Mouse (Mus musculus): ENCODE measurements around the gene Eef2. TPM values are rescaled to one million over a fixed set of nuclear protein-coding genes. Genes with fewer than 3 reads are reported as not detected.
A peak's percentile ranks its signal among the peaks of the same experiment; 100 is the strongest.

Gene Eef2
- polyA plus RNA-seq, 2 experiments: 233 to 570 TPM

- Histone ChIP-seq H3K4me2 (ENCODE audit: low read depth) (peak overlapping the region; percentile 91), H3K27me3 (ENCODE audit: control insufficient read depth, insufficient read depth, low read length) (no peaks in the 10 kb centered on the region), H3K4me1 (replicated peaks; ENCODE audit: control insufficient read depth in 2 of 2, insufficient read depth in 2 of 2, low read length in 1 of 2) (peaks cover 33 to 35% of the 10 kb centered on the region in 2 experiments), H3K9ac (replicated peaks) (peak overlapping the region; percentile 87; the same call in 1 of the 2 replicates), H3K27ac (no peak overlapping the region), H3K36me3 (replicated peaks; ENCODE audit: control insufficient read depth, insufficient read depth, low read depth) (peaks cover 26% of the 10 kb centered on the region), H3K4me3 (ENCODE audit: insufficient read depth in 1 of 2, low read depth in 2 of 2, low read length in 2 of 2) (peak overlapping the region; percentile 65 to 87), H3K9me3 (ENCODE audit: control insufficient read depth, low read length) (no peaks in the 10 kb centered on the region)
- TF ChIP-seq CTCF (IDR thresholded peaks at IDR 0.05; ENCODE audit: low read depth) (no peak), EP300 (IDR thresholded peaks at IDR 0.05; ENCODE audit: low read depth) (no peak)
- no peak for DNase-seq (ENCODE audit: low read depth in 3 of 3, low spot score in 3 of 3)
- no peak for ATAC-seq (ENCODE audit: insufficient read depth)
- 55% methylated on average over 4 of the region's 4 CpGs for WGBS (ENCODE audit: insufficient replicate concordance)
Observed at GRCm38 (mm10) chr10:81139529-81139846, 36.9 kb upstream of the Eef2 start.

- Histone ChIP-seq H3K4me1 (replicated peaks; ENCODE audit: control insufficient read depth in 2 of 2, insufficient read depth in 2 of 2, low read length in 1 of 2) (peaks cover 32% of the 10 kb centered on the region in 2 experiments), H3K27me3 (ENCODE audit: control insufficient read depth, insufficient read depth, low read length) (no peaks in the 10 kb centered on the region), H3K27ac (peak overlapping the region; percentile 16; the same call in 1 of the 2 replicates), H3K9me3 (ENCODE audit: control insufficient read depth, low read length) (no peaks in the 10 kb centered on the region), H3K36me3 (replicated peaks; ENCODE audit: control insufficient read depth, insufficient read depth, low read depth) (peaks cover 31% of the 10 kb centered on the region), H3K9ac (replicated peaks) (peak overlapping the region; percentile 5; the same call in 1 of the 2 replicates), H3K4me2 (ENCODE audit: low read depth) (peak overlapping the region; percentile 91), H3K4me3 (ENCODE audit: insufficient read depth in 1 of 2, low read depth in 2 of 2, low read length in 2 of 2) (peak overlapping the region; percentile 65 to 87)
- ATAC-seq (ENCODE audit: insufficient read depth) (no peak), DNase-seq (ENCODE audit: low read depth in 3 of 3, low spot score in 3 of 3) (no peak)
- 32% methylated on average over 8 of the region's 8 CpGs for WGBS (ENCODE audit: insufficient replicate concordance)
- TF ChIP-seq CTCF (IDR thresholded peaks at IDR 0.05; ENCODE audit: low read depth) (no peak), EP300 (IDR thresholded peaks at IDR 0.05; ENCODE audit: low read depth) (no peak)
Observed at GRCm38 (mm10) chr10:81140005-81140404, 36.4 kb upstream of the Eef2 start.

DNA sequence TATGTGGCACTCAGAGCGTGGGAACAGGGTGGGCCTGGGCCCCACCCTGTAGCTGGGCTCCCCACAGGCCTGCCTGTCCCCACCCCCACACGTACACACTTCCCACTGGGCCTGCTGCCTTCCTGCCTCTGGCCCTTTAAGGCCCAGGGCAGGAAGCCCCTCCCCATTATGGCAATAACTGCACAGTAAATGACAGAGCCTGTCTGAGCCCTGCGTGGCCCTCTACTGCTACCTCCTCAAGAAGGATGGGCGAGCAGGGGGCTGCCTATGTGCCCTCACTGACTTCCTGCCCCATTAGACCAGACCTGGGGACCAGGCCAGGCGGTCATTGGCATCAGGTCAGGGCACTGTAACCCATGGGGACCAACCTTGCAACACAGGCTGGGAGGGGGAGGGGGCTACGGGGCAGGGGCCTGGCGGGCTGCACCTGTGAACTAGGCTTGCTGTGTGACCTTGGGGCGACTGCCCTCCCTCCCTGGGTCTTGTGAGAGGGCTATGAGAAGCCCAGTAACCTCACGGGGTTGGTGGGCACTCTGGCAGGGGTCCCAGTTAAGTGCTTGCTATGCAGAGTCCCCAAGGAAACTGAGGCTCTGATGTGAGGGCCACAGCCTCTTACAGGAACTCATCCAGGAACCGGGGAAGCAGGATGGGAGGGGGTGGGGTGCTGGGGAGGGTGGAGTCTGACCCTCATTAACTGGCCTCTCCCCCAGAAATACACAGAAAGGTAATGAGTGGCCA, 35.5 kb upstream of the Eef2 start:
- Histone ChIP-seq H3K27me3 (ENCODE audit: control insufficient read depth, insufficient read depth, low read length) (no peaks in the 10 kb centered on the region), H3K27ac (0 out of 2 replicates have a peak overlapping the region, but pooled peaks have one; percentile 6), H3K4me2 (ENCODE audit: low read depth) (peak overlapping the region; percentile 91), H3K36me3 (replicated peaks; ENCODE audit: control insufficient read depth, insufficient read depth, low read depth) (peaks cover 40% of the 10 kb centered on the region), H3K4me3 (ENCODE audit: insufficient read depth in 1 of 2, low read depth in 2 of 2, low read length in 2 of 2) (peak overlapping the region; percentile 65 to 87; a peak in 3 of 4 replicates), H3K9me3 (ENCODE audit: control insufficient read depth, low read length) (no peaks in the 10 kb centered on the region), H3K4me1 (replicated peaks; ENCODE audit: control insufficient read depth in 2 of 2, insufficient read depth in 2 of 2, low read length in 1 of 2) (peaks cover 32% of the 10 kb centered on the region in 2 experiments), H3K9ac (replicated peaks) (peak overlapping the region; percentile 27)
- WGBS (ENCODE audit: insufficient replicate concordance): 39% methylated on average over 10 of the region's 10 CpGs
- no peak for TF ChIP-seq CTCF (IDR thresholded peaks at IDR 0.05; ENCODE audit: low read depth)
- no peak for TF ChIP-seq EP300 (IDR thresholded peaks at IDR 0.05; ENCODE audit: low read depth)
- no peak for DNase-seq (ENCODE audit: low read depth in 3 of 3, low spot score in 3 of 3)
- ATAC-seq (ENCODE audit: insufficient read depth): no peak

DNA sequence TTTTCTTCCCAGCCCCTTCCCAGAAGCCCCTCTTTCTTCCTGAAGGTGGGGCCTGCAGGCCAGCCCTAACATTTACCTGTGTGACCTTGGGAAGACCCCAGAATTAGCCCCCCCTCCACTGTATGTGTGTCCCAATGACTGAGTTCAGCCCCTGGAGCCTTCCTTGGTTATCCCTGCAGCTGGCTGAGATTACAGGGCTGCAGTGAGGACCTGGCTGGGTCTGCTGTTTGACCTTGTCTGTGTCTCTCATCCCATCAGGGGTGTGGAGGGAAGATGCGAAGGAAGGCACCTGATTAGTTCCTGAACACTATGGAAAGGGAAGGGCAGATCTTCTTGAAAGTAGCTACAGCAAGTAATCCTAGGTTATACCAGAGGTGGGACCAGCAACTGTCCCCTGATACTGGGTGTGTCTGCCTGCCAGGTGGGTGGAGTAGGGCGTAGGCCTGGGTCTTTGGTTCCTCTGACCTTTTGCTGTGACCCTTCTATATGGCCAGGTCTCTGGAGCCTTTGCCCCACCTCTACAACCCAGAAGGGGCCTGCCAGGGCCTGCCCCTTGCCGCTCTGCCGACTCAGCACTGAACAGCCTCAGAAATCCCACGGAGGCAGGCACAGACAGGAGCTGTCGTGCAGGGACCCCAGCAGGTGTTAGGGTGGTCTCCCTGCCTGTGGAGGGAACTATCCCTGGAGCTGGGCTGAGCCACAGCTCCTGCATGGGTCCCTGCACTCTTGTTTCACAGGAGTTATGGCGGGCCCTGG, 34.8 kb upstream of the Eef2 start:
- Histone ChIP-seq H3K9me3 (ENCODE audit: control insufficient read depth, low read length) (no peaks in the 10 kb centered on the region), H3K4me1 (replicated peaks; ENCODE audit: control insufficient read depth in 2 of 2, insufficient read depth in 2 of 2, low read length in 1 of 2) (peaks cover 32% of the 10 kb centered on the region in 2 experiments), H3K36me3 (replicated peaks; ENCODE audit: control insufficient read depth, insufficient read depth, low read depth) (peaks cover 47% of the 10 kb centered on the region), H3K27me3 (ENCODE audit: control insufficient read depth, insufficient read depth, low read length) (no peaks in the 10 kb centered on the region), H3K4me2 (ENCODE audit: low read depth) (peak overlapping the region; percentile 91), H3K27ac (peak overlapping the region; percentile 6; the same call in 1 of the 2 replicates), H3K4me3 (ENCODE audit: insufficient read depth in 1 of 2, low read depth in 2 of 2, low read length in 2 of 2) (peak overlapping the region in 1 of 2 experiments; percentile 6; a peak in 1 of 4 replicates), H3K9ac (replicated peaks) (peak overlapping the region; percentile 10; the same call in 1 of the 2 replicates)
- DNase-seq (ENCODE audit: low read depth in 3 of 3, low spot score in 3 of 3) (no peak), ATAC-seq (ENCODE audit: insufficient read depth) (no peak)
- TF ChIP-seq CTCF (IDR thresholded peaks at IDR 0.05; ENCODE audit: low read depth) (no peak), EP300 (IDR thresholded peaks at IDR 0.05; ENCODE audit: low read depth) (no peak)
- 76% methylated on average over 7 of the region's 7 CpGs for WGBS (ENCODE audit: insufficient replicate concordance)

DNA sequence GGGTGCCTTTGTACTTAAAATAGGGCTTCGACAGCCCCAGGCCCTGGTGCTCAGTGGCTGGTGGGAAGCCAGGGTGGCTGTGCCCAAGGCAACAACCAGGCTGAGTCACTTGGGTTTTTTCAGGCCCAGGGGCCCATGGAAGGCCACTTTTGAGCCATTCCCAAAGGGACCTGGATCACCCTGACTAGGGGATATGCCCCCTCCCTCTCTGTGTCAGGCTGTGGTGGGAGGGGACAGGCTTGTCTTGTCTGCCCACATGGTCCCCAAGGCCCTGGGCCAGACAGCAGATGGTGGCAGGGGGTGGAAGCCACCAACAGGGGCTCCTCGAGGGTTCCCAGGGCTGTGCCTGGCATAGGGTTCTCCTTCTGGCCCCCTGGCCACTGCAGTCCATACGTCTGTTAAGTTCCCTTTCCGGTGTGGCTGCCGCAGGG, 33.9 kb upstream of the Eef2 start:
- H3K36me3 ChIP-seq (replicated peaks; ENCODE audit: control insufficient read depth, insufficient read depth, low read depth): peaks cover 57% of the 10 kb centered on the region
- no peaks in the 10 kb centered on the region for H3K27me3 ChIP-seq (ENCODE audit: control insufficient read depth, insufficient read depth, low read length)
- DNase-seq (ENCODE audit: low read depth in 3 of 3, low spot score in 3 of 3): no peak
- H3K4me2 ChIP-seq (ENCODE audit: low read depth): no peak overlapping the region
- H3K4me1 ChIP-seq (replicated peaks; ENCODE audit: control insufficient read depth in 2 of 2, insufficient read depth in 2 of 2, low read length in 1 of 2): peaks cover 32% of the 10 kb centered on the region in 2 experiments
- H3K9me3 ChIP-seq (ENCODE audit: control insufficient read depth, low read length): no peaks in the 10 kb centered on the region
- no peak overlapping the region for H3K4me3 ChIP-seq (ENCODE audit: insufficient read depth in 1 of 2, low read depth in 2 of 2, low read length in 2 of 2)
- H3K9ac ChIP-seq (replicated peaks): no peak overlapping the region
- no peak for TF ChIP-seq EP300 (IDR thresholded peaks at IDR 0.05; ENCODE audit: low read depth)
- no peak for TF ChIP-seq CTCF (IDR thresholded peaks at IDR 0.05; ENCODE audit: low read depth)
- no peak overlapping the region for H3K27ac ChIP-seq
- ATAC-seq (ENCODE audit: insufficient read depth): no peak
- WGBS (ENCODE audit: insufficient replicate concordance): 67% methylated on average over 5 of the region's 5 CpGs
